Mouse (Mus musculus): ENCODE measurements around the gene Lrrc8e. TPM values are rescaled to one million over a fixed set of nuclear protein-coding genes. Genes with fewer than 3 reads are reported as not detected.

The Lrrc8e gene
- polyA plus RNA-seq, 1 experiment: not detected

GRCm38 (mm10) chr8:4216791-4217621 lies 9.6 kb upstream of the Lrrc8e start, which contains the start of gene Prr36:
Gene Prr36, minus strand, starts transcription at chr8:4217459.
- peaks cover 62% of the 10 kb centered on the region for H3K27me3 ChIP-seq (replicated peaks)
- H3K9me3 ChIP-seq: no peaks in the 10 kb centered on the region
- H3K4me1 ChIP-seq: peaks cover 58% of the 10 kb centered on the region
- TF ChIP-seq FLI1 (IDR thresholded peaks at IDR 0.05; ENCODE audit: low read length) (no peak), GATA1 (IDR thresholded peaks at IDR 0.05; ENCODE audit: borderline replicate concordance, low read length) (no peak)
- peak within 1 kb of the TSS; percentile 83 for H3K4me3 ChIP-seq (replicated peaks)
- no peaks in the 10 kb centered on the region for H3K36me3 ChIP-seq (replicated peaks; ENCODE audit: low read length)

DNA sequence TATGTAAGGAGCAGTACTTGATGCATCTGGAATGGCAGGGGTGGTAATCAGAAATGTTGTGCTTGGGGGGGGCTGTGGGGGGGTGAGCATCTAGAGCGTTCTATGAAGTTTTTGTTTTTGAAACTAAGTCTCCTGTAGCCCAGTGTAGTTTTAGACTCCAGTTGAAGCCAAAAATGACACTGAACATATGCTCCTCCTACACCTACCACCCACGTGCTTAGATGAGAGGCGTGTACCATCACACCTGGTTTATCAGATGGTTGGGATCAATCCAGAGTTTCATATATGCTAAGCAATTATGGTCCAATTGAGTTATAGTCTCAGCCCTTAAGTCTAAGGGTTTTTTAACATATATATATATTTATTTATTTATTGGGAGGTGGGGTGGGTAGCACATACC lies 7.0 kb upstream of the Lrrc8e start:
- Histone ChIP-seq H3K9me3 (no peaks in the 10 kb centered on the region), H3K36me3 (replicated peaks; ENCODE audit: low read length) (no peaks in the 10 kb centered on the region), H3K27me3 (replicated peaks) (peaks cover 54% of the 10 kb centered on the region), H3K4me3 (replicated peaks) (no peak overlapping the region), H3K4me1 (peaks cover 45% of the 10 kb centered on the region)
- no peak for TF ChIP-seq FLI1 (IDR thresholded peaks at IDR 0.05; ENCODE audit: low read length)
- TF ChIP-seq GATA1 (IDR thresholded peaks at IDR 0.05; ENCODE audit: borderline replicate concordance, low read length): no peak

- Histone ChIP-seq H3K36me3 (replicated peaks; ENCODE audit: low read length) (no peaks in the 10 kb centered on the region), H3K9me3 (no peaks in the 10 kb centered on the region), H3K27me3 (replicated peaks) (peaks cover 48% of the 10 kb centered on the region), H3K4me1 (peaks cover 34% of the 10 kb centered on the region), H3K4me3 (replicated peaks) (no peak overlapping the region)
- TF ChIP-seq FLI1 (IDR thresholded peaks at IDR 0.05; ENCODE audit: low read length) (no peak), GATA1 (IDR thresholded peaks at IDR 0.05; ENCODE audit: borderline replicate concordance, low read length) (no peak)
These were observed 4.6 kb upstream of the Lrrc8e start for GRCm38 (mm10) chr8:4222059-4222458.

DNA sequence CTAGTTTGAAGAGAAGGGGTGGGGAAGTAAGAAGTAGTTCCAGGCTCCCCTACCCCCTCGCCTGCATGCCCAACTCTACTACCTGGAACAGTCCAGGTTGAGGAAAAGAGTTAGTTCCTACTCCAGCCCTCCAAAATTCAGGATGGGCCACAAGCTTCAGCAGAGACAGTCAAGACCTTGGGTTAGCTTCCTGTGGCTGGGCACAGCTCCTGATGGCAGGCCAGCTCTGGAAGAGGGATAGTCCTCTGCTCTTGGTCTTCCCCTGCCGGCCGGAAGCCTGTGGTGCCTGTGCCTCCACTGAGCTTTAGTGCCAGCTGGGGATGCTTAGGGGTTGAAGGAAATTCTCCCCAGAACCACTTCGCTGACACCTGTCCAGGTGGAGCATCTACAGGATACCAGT lies 304 bp upstream of the Lrrc8e start:
- Histone ChIP-seq H3K4me1 (peaks cover 40% of the 10 kb centered on the region), H3K27me3 (replicated peaks) (peaks cover 56% of the 10 kb centered on the region), H3K4me3 (replicated peaks) (peak overlapping the region; percentile 10), H3K36me3 (replicated peaks; ENCODE audit: low read length) (no peaks in the 10 kb centered on the region), H3K9me3 (no peaks in the 10 kb centered on the region)
- TF ChIP-seq GATA1 (IDR thresholded peaks at IDR 0.05; ENCODE audit: borderline replicate concordance, low read length) (no peak), FLI1 (IDR thresholded peaks at IDR 0.05; ENCODE audit: low read length) (no peak)

- Histone ChIP-seq H3K36me3 (replicated peaks; ENCODE audit: low read length) (no peaks in the 10 kb centered on the region), H3K4me1 (peaks cover 34% of the 10 kb centered on the region), H3K27me3 (replicated peaks) (peaks cover 64% of the 10 kb centered on the region), H3K9me3 (no peaks in the 10 kb centered on the region), H3K4me3 (replicated peaks) (no peak overlapping the region)
- TF ChIP-seq GATA1 (IDR thresholded peaks at IDR 0.05; ENCODE audit: borderline replicate concordance, low read length): no peak
These were observed 1.3 kb downstream of the Lrrc8e start for GRCm38 (mm10) chr8:4227919-4228318.

GRCm38 (mm10) chr8:4229784-4230183 lies 3.2 kb downstream of the Lrrc8e start:
- TF ChIP-seq FLI1 (IDR thresholded peaks at IDR 0.05; ENCODE audit: low read length): no peak
- TF ChIP-seq GATA1 (IDR thresholded peaks at IDR 0.05; ENCODE audit: borderline replicate concordance, low read length): no peak
- Histone ChIP-seq H3K9me3 (no peaks in the 10 kb centered on the region), H3K4me1 (peaks cover 30% of the 10 kb centered on the region), H3K4me3 (replicated peaks) (no peak overlapping the region), H3K36me3 (replicated peaks; ENCODE audit: low read length) (no peaks in the 10 kb centered on the region), H3K27me3 (replicated peaks) (peaks cover 60% of the 10 kb centered on the region)

GRCm38 (mm10) chr8:4230612-4231351 lies 4.2 kb downstream of the Lrrc8e start:
- no peak for TF ChIP-seq FLI1 (IDR thresholded peaks at IDR 0.05; ENCODE audit: low read length)
- TF ChIP-seq GATA1 (IDR thresholded peaks at IDR 0.05; ENCODE audit: borderline replicate concordance, low read length): no peak
- no peaks in the 10 kb centered on the region for H3K36me3 ChIP-seq (replicated peaks; ENCODE audit: low read length)
- H3K4me3 ChIP-seq (replicated peaks): no peak overlapping the region
- H3K4me1 ChIP-seq: peaks cover 30% of the 10 kb centered on the region
- H3K9me3 ChIP-seq: no peaks in the 10 kb centered on the region
- peaks cover 66% of the 10 kb centered on the region for H3K27me3 ChIP-seq (replicated peaks)

DNA sequence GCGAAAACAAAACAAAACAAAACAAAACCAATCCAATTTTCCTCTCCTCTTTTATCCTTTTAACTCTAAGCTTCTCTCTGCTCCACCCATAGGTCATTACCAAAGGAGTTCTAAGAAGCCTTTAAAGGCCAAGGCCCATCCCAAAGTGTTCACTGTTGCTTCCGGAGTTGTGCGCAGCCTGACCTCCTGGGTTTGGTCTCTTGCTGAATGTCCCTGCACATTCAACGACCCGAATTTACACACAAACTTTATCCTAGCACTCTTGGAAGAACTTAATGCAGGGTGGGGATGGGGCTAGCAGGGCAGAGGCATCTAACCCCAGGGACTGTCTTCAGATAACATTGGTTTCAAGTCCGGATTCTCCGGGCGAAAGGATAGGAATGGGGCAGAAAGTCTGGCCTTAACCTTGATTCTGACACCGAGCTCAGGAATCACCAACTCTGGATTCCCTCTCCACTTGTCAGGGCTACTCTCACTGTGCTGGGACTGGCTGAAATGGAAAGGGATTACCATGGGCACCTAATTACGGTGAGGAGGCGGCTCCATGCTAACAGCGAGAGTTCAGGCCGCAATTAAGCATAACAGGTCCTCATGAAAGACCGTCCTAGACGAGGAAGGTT lies 11.3 kb downstream of the Lrrc8e start:
- Histone ChIP-seq H3K27me3 (replicated peaks) (peaks cover 18% of the 10 kb centered on the region), H3K4me3 (replicated peaks) (peak overlapping the region; percentile 96), H3K9me3 (no peaks in the 10 kb centered on the region), H3K4me1 (peaks cover 51% of the 10 kb centered on the region), H3K36me3 (replicated peaks; ENCODE audit: low read length) (peaks cover 33% of the 10 kb centered on the region)
- no peak for TF ChIP-seq FLI1 (IDR thresholded peaks at IDR 0.05; ENCODE audit: low read length)
- no peak for TF ChIP-seq GATA1 (IDR thresholded peaks at IDR 0.05; ENCODE audit: borderline replicate concordance, low read length)

GRCm38 (mm10) chr8:4238434-4239192 lies 12.0 kb downstream of the Lrrc8e start, which contains the start of the genes Map2k7 and Gm49320:
Gene Map2k7, plus strand, starts transcription at chr8:4238740.
Gene Gm49320, plus strand, starts transcription at chr8:4238865.
- H3K36me3 ChIP-seq (replicated peaks; ENCODE audit: low read length): peaks cover 40% of the 10 kb centered on the region
- H3K9me3 ChIP-seq: no peaks in the 10 kb centered on the region
- no peak for TF ChIP-seq GATA1 (IDR thresholded peaks at IDR 0.05; ENCODE audit: borderline replicate concordance, low read length)
- no peak for TF ChIP-seq FLI1 (IDR thresholded peaks at IDR 0.05; ENCODE audit: low read length)
- peaks cover 51% of the 10 kb centered on the region for H3K4me1 ChIP-seq
- peaks cover 18% of the 10 kb centered on the region for H3K27me3 ChIP-seq (replicated peaks)
- H3K4me3 ChIP-seq (replicated peaks): peak within 1 kb of the TSS; percentile 96
